Mouse (Mus musculus): ENCODE measurements at regions not wholly inside any gene's neighbourhood (a gene's known extent, or its start where the extent isn't known, plus 50 kb on each side); places are given as distances from the start of the nearest gene placed in this dataset.

- TF ChIP-seq NANOG (IDR thresholded peaks at IDR 0.05; ENCODE audit: borderline replicate concordance, low read length) (no peak), CTCF (conservative IDR thresholded peaks at IDR 0.05; ENCODE audit: low read length) (no peak), POU5F1 (IDR thresholded peaks at IDR 0.05; ENCODE audit: borderline replicate concordance, low read length) (no peak)
These were observed 128.1 kb downstream of the Dhx15 start for GRCm38 (mm10) chr5:52062214-52062613.

Measured in E14TG2a.4 (cell line).